Mouse (Mus musculus): ENCODE data around the gene Slc12a3.

DNA sequence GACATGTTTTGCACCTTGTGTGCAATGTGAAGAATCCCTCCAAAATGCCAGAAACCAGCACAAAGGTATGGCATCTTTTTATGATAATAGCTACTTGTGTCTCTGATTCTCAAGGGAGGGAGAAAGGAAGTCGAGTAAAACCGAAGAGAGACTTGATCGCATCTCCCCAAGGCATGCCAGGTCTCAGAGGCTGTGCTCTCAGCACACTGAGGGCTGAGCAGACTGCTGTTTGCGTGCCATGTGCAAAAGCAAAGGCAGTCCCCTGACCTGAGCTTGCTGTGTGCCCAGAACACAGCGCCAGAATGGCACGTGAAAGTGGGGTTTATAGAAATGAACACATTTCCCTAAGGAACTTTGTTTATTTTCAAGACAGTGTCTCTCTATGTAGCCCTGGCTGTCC lies 60.5 kb downstream of the Slc12a3 start:
- no peak for TF ChIP-seq GATA1 (IDR thresholded peaks at IDR 0.05; ENCODE audit: low read length)
- TF ChIP-seq TAL1 (IDR thresholded peaks at IDR 0.05; ENCODE audit: low read length): no peak

All from erythroblast, embryonic 14.5 days (primary cell).